6 mouse cellular contexts compared by ENCODE assay signal in genomic region chr11:33428238-33428637, GRCm38 (mm10).
DNase-seq lines count a peak whose midpoint lies in the region; ATAC-seq lines count a peak whose summit lies in the region.

No protein-coding gene starts in this region.

- peak; percentile 15 for DNase-seq in 416B (ENCODE audit: low read depth)
- DNase-seq in R1 (ENCODE audit: low read depth, low spot score), result peak; percentile 18

- ATAC-seq in erythroblast, adult 5-6 weeks (replicated peaks; ENCODE audit: low FRiP score, poor library complexity, severe bottlenecking), result peak; percentile 95
- peak; percentile 83 for ATAC-seq in granulocyte monocyte progenitor cell, adult 5-6 weeks (replicated peaks; ENCODE audit: poor library complexity, severe bottlenecking)
- ATAC-seq in megakaryocyte progenitor cell, adult 5-6 weeks (replicated peaks; ENCODE audit: poor library complexity), result peak; percentile 68
- peak; percentile 69 for ATAC-seq in neutrophil, adult 5-6 weeks (ENCODE audit: extremely low read depth, insufficient number of reproducible peaks, low FRiP score, poor library complexity, severe bottlenecking)

Comparison
In these comparisons a context has a peak if more than half of its experiments do, and no peak if none do; other contexts are left out.
1. Peak in every context shown above with its lines: DNase-seq and ATAC-seq.